Mouse (Mus musculus): ENCODE results near the gene Plekhm2.

DNA sequence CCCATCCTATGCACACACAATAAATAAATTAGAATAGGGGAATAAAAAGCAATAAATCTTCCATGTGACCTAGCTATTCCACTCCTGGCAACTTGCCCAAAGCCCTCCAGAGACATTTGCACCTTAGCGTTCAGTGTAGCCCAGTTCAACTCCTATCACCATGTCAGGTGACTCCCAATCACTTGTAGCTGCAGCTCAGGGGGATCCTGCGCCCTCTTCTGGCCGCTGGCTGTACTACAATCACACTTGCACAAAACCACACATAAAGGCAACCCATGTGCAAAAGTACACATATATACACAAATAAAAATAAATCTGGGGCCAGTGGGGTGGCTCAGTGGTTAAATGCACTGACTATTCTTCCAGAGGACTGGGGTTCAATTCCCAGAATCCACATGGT is 73.2 kb downstream of the Plekhm2 start:
- peak; percentile 96 for TF ChIP-seq CTCF (IDR thresholded peaks at IDR 0.05; ENCODE audit: low read depth, low read length)
- TF ChIP-seq EP300 (IDR thresholded peaks at IDR 0.05; ENCODE audit: insufficient read depth, low read depth, low read length) = no peak
- no peak for TF ChIP-seq POLR2A (IDR thresholded peaks at IDR 0.05; ENCODE audit: insufficient read depth, low read length)

Data from ES-Bruce4 (cell line).